Mouse (Mus musculus): ENCODE measurements around the gene Atp6v1c2.

Atp6v1c2 gene

DNA sequence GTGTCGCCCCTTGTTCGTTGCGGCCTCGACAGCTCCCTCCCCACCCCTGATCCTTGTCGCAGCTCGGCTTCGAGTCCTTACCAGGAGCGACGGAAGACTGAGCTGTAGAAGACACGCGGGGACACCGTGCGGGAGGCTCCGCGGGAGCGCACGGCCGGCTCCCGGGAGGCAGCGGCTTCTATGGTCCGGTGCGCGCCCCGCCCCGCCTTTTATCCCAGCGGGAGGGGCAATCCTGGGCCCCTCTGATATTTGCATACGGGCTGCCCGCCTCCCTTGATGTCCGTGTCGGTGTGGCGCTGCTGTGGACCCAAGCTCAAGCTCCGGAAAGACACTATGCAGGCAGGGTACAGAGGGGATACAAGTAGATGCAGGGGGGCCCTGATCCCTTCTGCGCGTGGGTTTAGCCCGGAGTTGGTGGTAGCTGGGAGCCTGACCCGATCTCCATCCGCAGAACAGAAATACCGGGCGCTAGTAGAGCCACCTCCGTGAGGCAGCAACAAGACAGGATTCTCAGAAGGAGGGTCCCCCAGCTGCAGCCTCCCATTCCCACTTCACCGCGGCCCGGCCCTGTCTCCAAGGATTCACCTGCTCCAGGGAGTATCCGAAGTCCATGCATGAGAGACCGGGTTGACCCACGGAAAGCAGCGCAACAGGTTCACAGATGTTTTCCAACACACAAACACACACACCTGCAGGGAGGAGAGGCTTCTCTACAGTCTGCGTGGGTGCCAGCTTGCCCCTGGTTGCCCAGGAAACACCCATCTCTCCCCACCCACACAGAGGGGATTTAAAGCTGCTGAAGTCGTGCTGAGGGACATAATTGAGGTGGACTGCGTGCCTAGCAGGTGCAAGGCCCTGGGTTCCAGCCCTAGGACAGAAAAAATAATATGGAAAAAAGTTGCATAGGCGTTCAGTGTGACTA lies 4.3 kb downstream of the Atp6v1c2 start:
- DNase-seq (ENCODE audit: low spot score) = no peak

GRCm38 (mm10) chr12:17318453-17318852 lies 10.7 kb downstream of the Atp6v1c2 start:
- DNase-seq (ENCODE audit: low spot score) = no peak

GRCm38 (mm10) chr12:17317970-17318369 lies 11.2 kb downstream of the Atp6v1c2 start:
- DNase-seq (ENCODE audit: low spot score) = no peak

- no peak for DNase-seq (ENCODE audit: low spot score)
Observed at GRCm38 (mm10) chr12:17316096-17316495, 13.1 kb downstream of the Atp6v1c2 start.

DNA sequence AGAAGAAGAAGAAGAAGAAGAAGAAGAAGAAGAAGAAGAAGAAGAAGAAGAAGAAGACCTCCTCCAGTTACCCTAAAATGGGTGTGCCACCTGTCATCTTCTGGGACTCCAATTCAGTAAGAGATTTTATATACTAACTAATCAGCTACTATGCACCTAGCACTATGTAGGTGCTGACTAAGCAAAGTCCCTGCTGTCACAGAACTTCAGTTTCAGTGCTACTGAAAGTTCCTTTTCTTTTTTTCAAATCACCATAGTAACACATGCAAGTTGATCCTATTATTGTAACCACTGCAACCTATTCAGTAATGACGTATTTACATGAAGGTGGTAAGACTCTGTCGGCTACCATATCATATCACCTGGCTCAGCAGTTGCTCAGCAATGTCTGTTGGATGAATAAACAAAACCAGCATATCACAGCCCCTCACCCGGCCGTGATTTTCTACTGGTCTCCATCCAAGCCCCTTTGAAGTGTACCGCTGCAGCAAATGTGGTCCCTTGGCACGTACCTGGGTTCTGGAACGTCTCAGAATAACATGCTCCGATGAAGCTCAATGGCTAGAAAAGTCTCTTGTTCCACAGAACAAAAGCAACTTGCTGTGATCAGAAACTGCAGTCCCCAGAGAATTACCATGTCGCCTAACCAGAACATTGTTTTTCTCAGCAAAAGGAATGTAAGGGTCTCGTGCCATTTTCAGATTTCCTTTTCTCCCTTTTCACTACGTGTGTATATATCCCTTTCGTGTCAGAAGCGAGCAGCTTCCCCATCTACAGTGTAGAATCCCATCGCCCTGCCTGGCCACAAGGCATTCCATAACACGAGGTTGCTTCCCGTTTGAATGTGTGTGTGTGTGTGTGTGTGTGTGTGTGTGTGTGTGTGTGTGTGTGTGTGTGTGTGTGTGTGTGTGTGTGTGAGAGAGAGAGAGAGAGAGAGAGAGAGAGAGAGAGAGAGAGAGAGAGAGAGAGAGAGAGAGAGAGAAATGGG lies 18.0 kb downstream of the Atp6v1c2 start:
- no peak for DNase-seq (ENCODE audit: low spot score)

- DNase-seq (ENCODE audit: low spot score) = no peak
Observed at GRCm38 (mm10) chr12:17308246-17308645, 20.9 kb downstream of the Atp6v1c2 start.

GRCm38 (mm10) chr12:17305445-17305844 lies 23.7 kb downstream of the Atp6v1c2 start:
- DNase-seq (ENCODE audit: low spot score) = no peak

- no peak for DNase-seq (ENCODE audit: low spot score)
Observed at GRCm38 (mm10) chr12:17299902-17300301, 29.3 kb downstream of the Atp6v1c2 start.

- no peak for DNase-seq (ENCODE audit: low spot score)
Observed at GRCm38 (mm10) chr12:17296899-17297298, 32.3 kb downstream of the Atp6v1c2 start.

GRCm38 (mm10) chr12:17290569-17290968 lies 38.6 kb downstream of the Atp6v1c2 start:
- DNase-seq (ENCODE audit: low spot score) = no peak

- DNase-seq (ENCODE audit: low spot score) = no peak
Observed at GRCm38 (mm10) chr12:17289913-17290312, 39.2 kb downstream of the Atp6v1c2 start.

DNA sequence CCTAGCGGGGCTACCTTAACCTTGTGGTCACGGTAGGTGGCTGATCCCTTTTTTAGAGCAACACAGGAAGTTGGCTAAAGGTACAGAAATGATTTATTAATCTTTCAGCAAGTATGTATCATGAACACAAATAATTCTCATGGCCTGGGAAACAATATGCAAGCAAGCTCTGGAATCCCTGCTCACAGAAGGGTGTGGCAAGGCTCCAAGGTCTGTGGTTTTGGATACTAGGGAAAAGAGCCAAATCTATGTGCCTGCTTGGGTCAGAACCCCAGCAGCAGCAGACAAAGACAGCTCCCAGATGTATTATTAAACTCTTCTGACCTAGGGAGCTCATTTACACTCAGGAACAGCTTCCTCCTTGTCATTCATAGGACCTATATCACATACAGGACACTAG lies 40.1 kb downstream of the Atp6v1c2 start:
- no peak for DNase-seq (ENCODE audit: low spot score)

DNA sequence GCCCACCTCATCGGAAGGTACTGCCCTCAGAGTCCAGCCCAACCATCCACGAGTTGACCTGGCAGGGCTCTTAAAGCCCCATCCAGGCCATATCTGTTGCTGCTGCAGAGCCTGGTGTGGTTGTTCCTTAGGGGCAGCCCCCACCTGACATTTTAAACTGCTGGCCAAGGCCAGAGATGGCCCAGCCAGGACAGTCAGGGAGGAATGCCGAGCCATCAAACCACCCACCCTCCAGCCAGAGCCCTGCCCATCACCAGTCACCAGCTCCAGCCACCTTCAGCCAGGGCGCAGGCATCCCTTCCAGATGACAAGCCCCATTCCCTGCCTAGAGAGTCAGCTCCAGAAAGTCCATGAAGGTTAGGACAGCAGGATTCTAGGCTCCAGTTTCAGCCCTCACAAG lies 40.7 kb downstream of the Atp6v1c2 start:
- no peak for DNase-seq (ENCODE audit: low spot score)

DNA sequence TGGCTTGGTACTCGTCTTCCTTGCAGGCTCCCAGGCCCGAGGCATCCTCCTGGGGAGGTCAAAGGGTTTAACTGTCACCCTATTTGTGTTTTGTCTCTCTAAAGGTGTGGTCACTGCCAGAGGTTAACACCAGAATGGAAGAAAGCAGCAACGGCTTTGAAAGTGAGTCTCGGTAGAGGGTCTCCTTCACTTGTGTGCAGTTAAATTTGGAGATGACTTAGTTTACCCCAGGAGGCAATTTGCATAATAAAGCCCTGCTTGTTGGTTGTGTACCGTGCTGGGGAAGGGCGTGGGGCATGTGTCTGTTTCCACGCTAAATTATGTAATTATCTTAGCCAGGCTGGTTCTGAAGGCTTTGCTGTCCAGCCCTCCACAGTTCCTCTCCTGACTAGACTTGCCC lies 55.3 kb downstream of the Atp6v1c2 start:
- DNase-seq (ENCODE audit: low spot score) = no peak

DNA sequence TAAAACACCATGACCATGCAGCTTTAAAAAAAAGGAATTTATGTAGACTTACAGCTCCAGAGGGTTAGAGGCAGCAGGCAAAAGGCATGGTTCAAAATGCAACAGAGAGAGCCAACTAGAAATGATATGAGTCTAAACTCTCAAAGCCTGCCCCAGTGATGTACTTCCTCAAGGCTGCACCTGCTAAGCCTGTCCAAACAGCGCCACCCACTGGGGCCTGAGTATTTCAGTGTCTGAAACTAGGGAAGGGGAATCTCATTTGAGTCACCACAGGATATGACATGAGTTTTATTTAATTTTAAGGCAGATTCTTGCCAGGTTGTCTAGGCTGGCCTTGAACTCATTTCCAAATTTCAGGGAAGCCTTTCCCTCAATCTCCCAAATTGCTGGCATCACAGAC lies 57.9 kb downstream of the Atp6v1c2 start:
- DNase-seq (ENCODE audit: low spot score) = no peak

- DNase-seq (ENCODE audit: low spot score) = no peak
Observed at GRCm38 (mm10) chr12:17267316-17267715, 61.8 kb downstream of the Atp6v1c2 start.

- no peak for DNase-seq (ENCODE audit: low spot score)
Observed at GRCm38 (mm10) chr12:17266673-17266990, 62.5 kb downstream of the Atp6v1c2 start.

GRCm38 (mm10) chr12:17265971-17266672 lies 63.0 kb downstream of the Atp6v1c2 start, which contains the start of gene Pdia6:
TSS of gene Pdia6 (plus strand) at chr12:17266545.
- peak; percentile 68 for DNase-seq (ENCODE audit: low spot score)

DNA sequence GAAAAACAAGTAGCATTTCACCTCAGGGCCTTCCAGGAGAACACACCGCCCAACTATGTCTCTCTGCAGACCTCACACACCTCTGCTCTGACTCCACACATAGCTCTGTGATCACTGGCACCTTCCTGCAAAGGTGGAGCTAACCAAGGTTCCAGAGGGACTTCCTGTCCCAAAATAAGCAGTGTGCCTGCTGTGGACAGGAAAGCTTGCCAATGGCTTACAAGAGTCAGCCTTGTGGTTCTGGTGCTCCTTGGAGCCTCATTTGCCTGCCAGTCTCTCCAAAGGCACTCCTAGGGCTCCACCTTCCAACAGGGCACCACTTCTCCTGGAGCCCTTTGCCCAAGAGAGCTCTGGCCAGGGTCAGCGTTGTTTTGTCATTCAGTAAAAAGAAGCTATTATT lies 64.3 kb downstream of the Atp6v1c2 start:
- DNase-seq (ENCODE audit: low spot score) = no peak

DNA sequence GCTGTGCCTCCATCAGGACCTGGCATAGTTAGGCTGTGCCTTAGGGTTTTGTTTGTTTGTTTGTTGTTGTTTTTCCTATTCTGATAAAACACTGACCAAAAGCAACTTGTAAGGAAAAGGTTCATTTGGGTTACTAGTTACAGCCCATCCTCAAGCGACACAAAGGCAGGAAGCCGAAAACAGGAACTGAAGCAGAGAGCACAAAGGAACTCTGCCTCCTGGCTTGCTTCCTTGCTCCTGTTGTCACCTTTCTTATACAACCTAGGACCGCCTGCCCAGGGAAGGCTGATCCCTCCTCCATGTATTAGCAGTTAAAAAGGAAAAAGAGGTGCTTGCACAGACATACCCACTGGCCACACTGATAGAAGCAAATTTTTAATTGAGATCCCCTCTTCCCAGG lies 65.3 kb downstream of the Atp6v1c2 start:
- DNase-seq (ENCODE audit: low spot score) = no peak

GRCm38 (mm10) chr12:17261005-17261404 lies 68.2 kb downstream of the Atp6v1c2 start:
- no peak for DNase-seq (ENCODE audit: low spot score)

GRCm38 (mm10) chr12:17258431-17258830 lies 70.7 kb downstream of the Atp6v1c2 start:
- no peak for DNase-seq (ENCODE audit: low spot score)

Measured in urinary bladder, postnatal 10 days (tissue).